Mouse (Mus musculus) cerebral cortex, adult 2 months (tissue): ENCODE data around the gene Dlat.

Experiments
- WGBS: fragments of 180-500 bp; shearing (Covaris S2); methylation state at CpG from one replicate; pipeline ENCODE4 v1.1.7; 2018; 5-methylcytosine and 5-hydroxymethylcytosine counted together

The Dlat gene

GRCm38 (mm10) chr9:50593544-50593943 is 66.0 kb downstream of the Dlat start:
- 79% methylated on average over 3 of the region's 3 CpGs for WGBS

DNA sequence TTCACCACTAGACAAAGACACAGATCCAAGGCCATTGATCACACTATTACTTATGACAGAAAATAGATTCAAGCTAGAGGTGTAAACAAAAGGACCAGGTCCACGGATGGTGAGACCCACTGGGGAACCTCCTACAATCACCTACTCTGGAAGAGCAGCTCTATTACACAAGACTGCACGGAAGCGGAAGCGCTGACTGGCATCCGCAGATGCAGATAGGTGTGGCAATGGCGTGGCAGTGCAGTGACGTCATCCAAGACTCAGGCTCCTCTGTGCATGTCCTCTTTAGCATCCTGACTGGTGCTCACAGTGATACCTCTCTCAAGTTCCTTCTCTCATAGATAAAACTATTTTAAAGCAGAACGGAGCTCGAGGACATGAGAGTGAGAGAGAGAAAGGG is 66.6 kb downstream of the Dlat start:
- WGBS = 89% methylated on average over 9 of the region's 9 CpGs

GRCm38 (mm10) chr9:50590856-50591518 is 68.6 kb downstream of the Dlat start:
- WGBS = 65% methylated on average over 10 of the region's 10 CpGs

DNA sequence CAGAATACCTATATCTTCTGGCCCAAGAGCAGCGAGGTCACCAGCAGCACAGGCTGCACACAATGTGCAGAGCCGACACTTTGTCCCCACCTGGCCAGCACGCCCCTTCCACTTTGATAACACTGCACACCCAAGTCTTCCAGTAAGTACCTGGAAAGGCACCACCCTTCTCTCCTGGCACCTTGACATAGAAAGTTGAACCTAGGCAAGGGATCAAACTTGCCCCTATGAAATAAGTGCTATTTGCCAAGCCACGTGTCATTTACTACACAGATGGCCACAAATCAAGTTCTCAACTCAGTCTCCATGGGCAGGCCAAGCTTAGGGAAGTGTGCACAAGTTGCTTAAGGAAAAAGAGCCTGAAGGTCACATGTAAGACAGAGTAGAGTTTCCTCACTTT is 72.6 kb downstream of the Dlat start:
- WGBS = 86% methylated on average over 4 of the region's 4 CpGs

DNA sequence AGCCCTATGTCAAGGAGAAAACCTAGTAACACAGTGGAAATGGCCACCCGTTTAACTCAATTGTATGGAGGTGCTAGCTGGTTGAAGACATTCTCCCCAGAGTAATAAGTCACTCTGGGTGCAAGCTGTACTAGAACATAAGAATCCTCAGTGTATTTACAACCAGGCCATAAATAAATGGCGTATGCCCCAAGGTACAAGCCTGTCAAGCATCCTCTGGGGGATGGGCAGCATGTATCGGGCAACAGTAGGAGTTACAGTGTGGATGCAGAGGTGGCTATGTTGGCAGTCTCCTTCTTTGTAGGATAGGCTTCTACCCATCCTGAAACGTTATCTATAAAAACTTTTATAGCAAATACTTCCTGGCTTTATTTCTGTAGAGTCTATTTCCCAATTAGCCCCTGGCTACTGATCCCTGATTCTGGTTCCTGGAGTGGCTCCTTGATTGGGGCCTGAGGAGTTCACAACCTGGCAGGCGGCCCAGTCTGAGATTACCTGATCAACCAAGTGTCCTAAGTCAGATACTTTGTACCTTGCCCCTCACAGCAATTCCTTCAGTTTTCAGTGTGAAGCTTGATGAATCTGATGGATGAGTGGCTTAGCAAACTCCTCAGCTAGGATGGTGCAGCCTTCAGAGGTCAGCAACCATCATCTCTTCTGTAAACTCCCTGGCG is 74.3 kb downstream of the Dlat start:
- 86% methylated on average over 6 of the region's 6 CpGs for WGBS
